ENCODE assay signal across 8 mouse cellular contexts in genomic region chr4:140962950-140963349, GRCm38 (mm10). TPM values are rescaled to one million over a fixed set of nuclear protein-coding genes. Genes with fewer than 3 reads are reported as not detected.
A peak's percentile ranks its signal among the peaks of the same experiment; 100 is the strongest.
DNase-seq lines count a peak whose midpoint lies in the region; ATAC-seq and TF ChIP-seq lines count a peak whose summit lies in the region.
"Had no signal": no experiment of that assay in that cellular context is flagged by ENCODE, and none has a peak within 500 bp of the region (broad histone marks: within the 10 kb centered on the region; RNA-seq: fewer than 3 reads in every experiment).

No protein-coding gene starts in this region.

- peak overlapping the region; percentile 19; the same call in 1 of the 2 replicates for H3K4me3 ChIP-seq in bone marrow macrophage, adult 2 months (ENCODE audit: insufficient read depth, low read length)
- no peak overlapping the region for H3K4me3 ChIP-seq in hindbrain, embryonic 12.5 days
- H3K4me3 ChIP-seq in liver, embryonic 12.5 days, result peak overlapping the region; percentile 84
- peak overlapping the region; percentile 26 for H3K4me3 ChIP-seq in olfactory bulb, adult 2 months (ENCODE audit: insufficient read depth, low read depth, low read length)

- TF ChIP-seq CTCF in bone marrow macrophage, adult 2 months (IDR thresholded peaks at IDR 0.05; ENCODE audit: low read depth, low read length), result no peak
- no peak for TF ChIP-seq CTCF in olfactory bulb, adult 2 months (IDR thresholded peaks at IDR 0.05; ENCODE audit: insufficient read depth, low read depth, low read length)

- H3K9ac ChIP-seq in hindbrain, embryonic 12.5 days, result no peak overlapping the region
- peak overlapping the region; percentile 24; the same call in 1 of the 2 replicates for H3K9ac ChIP-seq in liver, embryonic 12.5 days

- no peak for TF ChIP-seq POLR2A in bone marrow macrophage, adult 2 months (IDR thresholded peaks at IDR 0.05; ENCODE audit: borderline replicate concordance, low read depth, low read length)
- TF ChIP-seq POLR2A in olfactory bulb, adult 2 months (IDR thresholded peaks at IDR 0.05; ENCODE audit: insufficient read depth, low read depth, low read length), result no peak

- peak; percentile 49 for DNase-seq in right cerebral cortex, adult 18-20 months
- DNase-seq in right cerebral cortex, postnatal 14 days, result no peak
- no peak for DNase-seq in left cerebral cortex, postnatal 4 days

- H3K27ac ChIP-seq in bone marrow macrophage, adult 2 months (ENCODE audit: insufficient read depth, low read depth, low read length), result peak overlapping the region; percentile 81
- H3K27ac ChIP-seq in hindbrain, embryonic 12.5 days, result no peak overlapping the region
- 0 out of 2 replicates have a peak overlapping the region, but pooled peaks have one; percentile 17 for H3K27ac ChIP-seq in liver, embryonic 12.5 days
- peak overlapping the region; percentile 49 for H3K27ac ChIP-seq in olfactory bulb, adult 2 months (ENCODE audit: insufficient read depth, low read depth, low read length)

- WGBS in hindbrain, embryonic 12.5 days, result 47% methylated on average over 5 of the region's 5 CpGs
- 28% methylated on average over 5 of the region's 5 CpGs for WGBS in liver, embryonic 12.5 days (ENCODE audit: insufficient replicate concordance)
- WGBS in olfactory bulb, adult 2 months, result 14% methylated on average over 5 of the region's 5 CpGs

- no peaks in the 10 kb centered on the region for H3K27me3 ChIP-seq in hindbrain, embryonic 12.5 days
- H3K27me3 ChIP-seq in liver, embryonic 12.5 days (replicated peaks), result peaks cover 8% of the 10 kb centered on the region; the same call in 1 of the 2 replicates

- intact Hi-C loops in left cerebral cortex, postnatal 4 days (cut with DNase I), result loop anchor here (5.0 kb wide), 1 partner anchor 69 kb away; no protein-coding TSS in a partner anchor

- no peak for ATAC-seq in hindbrain, embryonic 12.5 days (ENCODE audit: low FRiP score)
- no peak for ATAC-seq in liver, embryonic 12.5 days

- H3K4me1 ChIP-seq in bone marrow macrophage, adult 2 months (ENCODE audit: control insufficient read depth, insufficient read depth, low read length), result peaks cover 43% of the 10 kb centered on the region
- peaks cover 31% of the 10 kb centered on the region for H3K4me1 ChIP-seq in hindbrain, embryonic 12.5 days
- peaks cover 39% of the 10 kb centered on the region for H3K4me1 ChIP-seq in liver, embryonic 12.5 days
- H3K4me1 ChIP-seq in olfactory bulb, adult 2 months (ENCODE audit: control insufficient read depth, insufficient read depth, low read length), result peaks cover 42% of the 10 kb centered on the region

- H3K4me2 ChIP-seq in hindbrain, embryonic 12.5 days (replicated peaks), result 0 out of 2 replicates have a peak overlapping the region, but pooled peaks have one; percentile 3
- peak overlapping the region; percentile 90 for H3K4me2 ChIP-seq in liver, embryonic 12.5 days

- no peaks in the 10 kb centered on the region for H3K9me3 ChIP-seq in hindbrain, embryonic 12.5 days (replicated peaks)
- no peaks in the 10 kb centered on the region for H3K9me3 ChIP-seq in liver, embryonic 12.5 days (replicated peaks)

- H3K36me3 ChIP-seq in hindbrain, embryonic 12.5 days, result peaks cover 18% of the 10 kb centered on the region
- H3K36me3 ChIP-seq in liver, embryonic 12.5 days, result peaks cover 27% of the 10 kb centered on the region

RNA-seq across cellular contexts. Expression of gene Sdhb, which starts 1.9 kb away (rescaled TPM):
- 145 and 163 TPM in 2 replicates for polyA plus RNA-seq in bone marrow macrophage, adult 2 months (2012; ENCODE audit: insufficient read depth, insufficient read length, missing spikeins)
- 349 and 383 TPM in 2 replicates for polyA plus RNA-seq in hindbrain, embryonic 12.5 days (2016; fragmentation: Nextera tagmentation; extraction: Ambion mirVana)
- 241 and 248 TPM in 2 replicates for polyA plus RNA-seq in liver, embryonic 12.5 days (2016; fragmentation: Nextera tagmentation; extraction: Ambion mirVana)
- polyA plus RNA-seq in olfactory bulb, adult 2 months (2012; ENCODE audit: insufficient read depth, insufficient read length, low replicate concordance, missing spikeins), result not detected in 2 replicates
- 100 to 1,000 TPM; 174 to 177 TPM for total RNA-seq in left cerebral cortex, postnatal 4 days (2021)

RNA-seq across cellular contexts. Expression of gene Atp13a2, which starts 23.7 kb away (rescaled TPM):
- 203 and 230 TPM in 2 replicates for polyA plus RNA-seq in bone marrow macrophage, adult 2 months (2012; ENCODE audit: insufficient read depth, insufficient read length, missing spikeins)
- polyA plus RNA-seq in hindbrain, embryonic 12.5 days (2016; fragmentation: Nextera tagmentation; extraction: Ambion mirVana), result 110 and 113 TPM in 2 replicates
- polyA plus RNA-seq in liver, embryonic 12.5 days (2016; fragmentation: Nextera tagmentation; extraction: Ambion mirVana), result 30.8 and 31.4 TPM in 2 replicates
- polyA plus RNA-seq in olfactory bulb, adult 2 months (2012; ENCODE audit: insufficient read depth, insufficient read length, low replicate concordance, missing spikeins), result not detected in 2 replicates
- 100 to 1,000 TPM; 237 to 241 TPM for total RNA-seq in left cerebral cortex, postnatal 4 days (2021)

RNA-seq across cellular contexts. Expression of gene Mfap2, which starts 47.3 kb away (rescaled TPM):
- polyA plus RNA-seq in bone marrow macrophage, adult 2 months (2012; ENCODE audit: insufficient read depth, insufficient read length, missing spikeins), result not detected in 2 replicates
- polyA plus RNA-seq in hindbrain, embryonic 12.5 days (2016; fragmentation: Nextera tagmentation; extraction: Ambion mirVana), result 344 and 345 TPM in 2 replicates
- 40.7 and 46.7 TPM in 2 replicates for polyA plus RNA-seq in liver, embryonic 12.5 days (2016; fragmentation: Nextera tagmentation; extraction: Ambion mirVana)
- not detected in 2 replicates for polyA plus RNA-seq in olfactory bulb, adult 2 months (2012; ENCODE audit: insufficient read depth, insufficient read length, low replicate concordance, missing spikeins)
- 10 to 100 TPM; 37.0 to 39.0 TPM for total RNA-seq in left cerebral cortex, postnatal 4 days (2021)
- total RNA-seq: common myeloid progenitor, adult 5-6 weeks had no signal

RNA-seq across cellular contexts. Expression of gene Padi2, which starts 56.8 kb away (rescaled TPM):
- polyA plus RNA-seq in bone marrow macrophage, adult 2 months (2012; ENCODE audit: insufficient read depth, insufficient read length, missing spikeins), result 11.0 and 12.2 TPM in 2 replicates
- 2.6 and 3.7 TPM in 2 replicates for polyA plus RNA-seq in hindbrain, embryonic 12.5 days (2016; fragmentation: Nextera tagmentation; extraction: Ambion mirVana)
- polyA plus RNA-seq in liver, embryonic 12.5 days (2016; fragmentation: Nextera tagmentation; extraction: Ambion mirVana), result 2.5 and 3.7 TPM in 2 replicates
- not detected in 2 replicates for polyA plus RNA-seq in olfactory bulb, adult 2 months (2012; ENCODE audit: insufficient read depth, insufficient read length, low replicate concordance, missing spikeins)
- total RNA-seq in left cerebral cortex, postnatal 4 days (2021), result 1 to 10 TPM; 1.2 TPM

Comparison
In these comparisons a context has a peak if more than half of its experiments do, and no peak if none do; other contexts are left out.
1. RNA of gene Atp13a2, which starts 23.7 kb away (polyA plus RNA-seq): 203 to 230 TPM in bone marrow macrophage, adult 2 months, 110 to 113 TPM in hindbrain, embryonic 12.5 days and 30.8 to 31.4 TPM in liver, embryonic 12.5 days; not detected in olfactory bulb, adult 2 months; every median in the first group is over 10 times any median in the second.
2. RNA of gene Mfap2, which starts 47.3 kb away (polyA plus RNA-seq): 344 to 345 TPM in hindbrain, embryonic 12.5 days and 40.7 to 46.7 TPM in liver, embryonic 12.5 days; not detected in bone marrow macrophage, adult 2 months and not detected in olfactory bulb, adult 2 months; every median in the first group is over 10 times any median in the second.